Mouse (Mus musculus) embryonic facial prominence, embryonic 15.5 days (tissue): Measurements from ENCODE around the gene Zdhhc7. TPM values are rescaled to one million over a fixed set of nuclear protein-coding genes. Genes with fewer than 3 reads are reported as not detected.

Source experiments
- ATAC-seq: fragments of 200-750 bp; cut with Nextera tagmentation; 2 replicates; pipeline ENCODE4 v1.8.0; 2017; ENCODE audit warnings: low read depth, moderate TSS enrichment; ENCODE audit not compliant: insufficient number of reproducible peaks, low FRiP score, low TSS enrichment
- H3K27ac ChIP-seq: fragments of 300-500 bp; sonication (generic); replicated peaks from 2 replicates; pipeline ENCODE4 v1.5.1; 2015; ENCODE audit warnings: mild to moderate bottlenecking, inconsistent platforms
- H3K27me3 ChIP-seq: fragments of 300-500 bp; sonication (generic); 2 replicates; pipeline ENCODE4 v1.6.1; 2015; ENCODE audit warnings: inconsistent platforms
- H3K36me3 ChIP-seq: fragments of 300-500 bp; sonication (generic); 2 replicates; pipeline ENCODE4 v1.6.1; 2015; ENCODE audit warnings: mild to moderate bottlenecking, inconsistent platforms
- H3K4me1 ChIP-seq: fragments of 300-500 bp; sonication (generic); 2 replicates; pipeline ENCODE4 v1.6.1; 2015; ENCODE audit warnings: inconsistent platforms
- H3K4me2 ChIP-seq: fragments of 300-500 bp; sonication (generic); replicated peaks from 2 replicates; pipeline ENCODE4 v1.6.1; 2015; ENCODE audit warnings: mild to moderate bottlenecking, inconsistent platforms
- H3K4me3 ChIP-seq: fragments of 300-500 bp; sonication (generic); replicated peaks from 2 replicates; pipeline ENCODE4 v1.5.1; 2015; ENCODE audit warnings: mild to moderate bottlenecking, inconsistent platforms
- H3K9ac ChIP-seq: fragments of 300-500 bp; sonication (generic); 2 replicates; pipeline ENCODE4 v1.6.1; 2015; ENCODE audit warnings: inconsistent platforms
- H3K9me3 ChIP-seq: fragments of 300-500 bp; sonication (generic); replicated peaks from 2 replicates; pipeline ENCODE4 v1.6.1; 2016; ENCODE audit warnings: inconsistent platforms
- WGBS: fragments of 180-500 bp; shearing (Covaris S2); methylation state at CpG from one replicate; pipeline ENCODE4 v1.1.7; 2015; 5-methylcytosine and 5-hydroxymethylcytosine counted together
- polyA plus RNA-seq: library from polyadenylated mRNA; unstranded; fragments of >200 nt; fragmentation: Nextera tagmentation; extraction: Ambion mirVana; gene quantifications from 2 replicates; pipeline ENCODE4 v1.2.1, GENCODE M21; 2015

The Zdhhc7 gene
- polyA plus RNA-seq, 1 experiment from 2014 or later, result 31.3 TPM

GRCm38 (mm10) chr8:120093103-120093502 is 8.2 kb downstream of the Zdhhc7 start:
- Histone ChIP-seq H3K9me3 (no peaks in the 10 kb centered on the region), H3K4me3 (no peak overlapping the region), H3K4me2 (no peak overlapping the region), H3K9ac (no peak overlapping the region), H3K27ac (no peak overlapping the region), H3K4me1 (peaks cover 4% of the 10 kb centered on the region; the same call in 1 of the 2 replicates), H3K27me3 (no peaks in the 10 kb centered on the region), H3K36me3 (peaks cover 42% of the 10 kb centered on the region)
- 92% methylated on average over 3 of the region's 3 CpGs for WGBS
- no peak for ATAC-seq

- Histone ChIP-seq H3K9me3 (no peaks in the 10 kb centered on the region), H3K36me3 (peaks cover 62% of the 10 kb centered on the region), H3K4me2 (no peak overlapping the region), H3K27ac (no peak overlapping the region), H3K9ac (no peak overlapping the region), H3K27me3 (no peaks in the 10 kb centered on the region), H3K4me1 (no peaks in the 10 kb centered on the region), H3K4me3 (no peak overlapping the region)
- 92% methylated on average over 3 of the region's 3 CpGs for WGBS
- no peak for ATAC-seq
Measured at GRCm38 (mm10) chr8:120091032-120091431, 10.2 kb downstream of the Zdhhc7 start.

GRCm38 (mm10) chr8:120089511-120089910 is 11.8 kb downstream of the Zdhhc7 start:
- Histone ChIP-seq H3K9ac (no peak overlapping the region), H3K4me3 (no peak overlapping the region), H3K9me3 (no peaks in the 10 kb centered on the region), H3K4me1 (no peaks in the 10 kb centered on the region), H3K4me2 (no peak overlapping the region), H3K27ac (no peak overlapping the region), H3K36me3 (peaks cover 78% of the 10 kb centered on the region), H3K27me3 (no peaks in the 10 kb centered on the region)
- no peak for ATAC-seq
- WGBS, result 77% methylated on average over 7 of the region's 7 CpGs

- peaks cover 79% of the 10 kb centered on the region for H3K36me3 ChIP-seq
- H3K4me2 ChIP-seq, result no peak overlapping the region
- H3K4me1 ChIP-seq, result no peaks in the 10 kb centered on the region
- H3K9me3 ChIP-seq, result no peaks in the 10 kb centered on the region
- WGBS, result 86% methylated on average over 8 of the region's 8 CpGs
- no peak overlapping the region for H3K9ac ChIP-seq
- H3K4me3 ChIP-seq, result no peak overlapping the region
- H3K27me3 ChIP-seq, result no peaks in the 10 kb centered on the region
- ATAC-seq, result no peak
- H3K27ac ChIP-seq, result no peak overlapping the region
Measured at GRCm38 (mm10) chr8:120084783-120085182, 16.5 kb downstream of the Zdhhc7 start.

- Histone ChIP-seq H3K4me2 (no peak overlapping the region), H3K9ac (no peak overlapping the region), H3K4me1 (no peaks in the 10 kb centered on the region), H3K9me3 (no peaks in the 10 kb centered on the region), H3K36me3 (peaks cover 70% of the 10 kb centered on the region), H3K27me3 (no peaks in the 10 kb centered on the region), H3K4me3 (no peak overlapping the region), H3K27ac (no peak overlapping the region)
- ATAC-seq, result no peak
- WGBS, result 90% methylated on average over 8 of the region's 8 CpGs
Measured at GRCm38 (mm10) chr8:120083261-120083660, 18.0 kb downstream of the Zdhhc7 start.

- H3K9ac ChIP-seq, result no peak overlapping the region
- ATAC-seq, result no peak
- peaks cover 33% of the 10 kb centered on the region for H3K36me3 ChIP-seq
- H3K4me1 ChIP-seq, result 0 out of 2 replicates have a peak, but pooled peaks cover 5% of the 10 kb centered on the region
- 49% methylated on average over 5 of the region's 5 CpGs for WGBS
- no peaks in the 10 kb centered on the region for H3K9me3 ChIP-seq
- H3K27ac ChIP-seq, result no peak overlapping the region
- no peaks in the 10 kb centered on the region for H3K27me3 ChIP-seq
- no peak overlapping the region for H3K4me3 ChIP-seq
- H3K4me2 ChIP-seq, result no peak overlapping the region
Measured at GRCm38 (mm10) chr8:120079361-120079760, 21.9 kb downstream of the Zdhhc7 start.

- H3K36me3 ChIP-seq, result peaks cover 26% of the 10 kb centered on the region
- H3K9me3 ChIP-seq, result no peaks in the 10 kb centered on the region
- H3K27ac ChIP-seq, result no peak overlapping the region
- H3K4me2 ChIP-seq, result no peak overlapping the region
- no peak for ATAC-seq
- no peak overlapping the region for H3K4me3 ChIP-seq
- H3K4me1 ChIP-seq, result peaks cover 9% of the 10 kb centered on the region; the same call in 1 of the 2 replicates
- no peaks in the 10 kb centered on the region for H3K27me3 ChIP-seq
- H3K9ac ChIP-seq, result no peak overlapping the region
- 11% methylated on average over 10 of the region's 10 CpGs for WGBS
Measured at GRCm38 (mm10) chr8:120078080-120078479, 23.2 kb downstream of the Zdhhc7 start.

GRCm38 (mm10) chr8:120075347-120075746 is 25.9 kb downstream of the Zdhhc7 start:
- no peak overlapping the region for H3K9ac ChIP-seq
- no peak for ATAC-seq
- no peak overlapping the region for H3K4me3 ChIP-seq
- H3K4me2 ChIP-seq, result no peak overlapping the region
- H3K27me3 ChIP-seq, result no peaks in the 10 kb centered on the region
- H3K4me1 ChIP-seq, result peaks cover 26% of the 10 kb centered on the region; the same call in 1 of the 2 replicates
- H3K27ac ChIP-seq, result no peak overlapping the region
- no peaks in the 10 kb centered on the region for H3K9me3 ChIP-seq
- H3K36me3 ChIP-seq, result no peaks in the 10 kb centered on the region
- 34% methylated on average over 6 of the region's 6 CpGs for WGBS

- WGBS, result 73% methylated on average over 6 of the region's 6 CpGs
- no peaks in the 10 kb centered on the region for H3K36me3 ChIP-seq
- peaks cover 26% of the 10 kb centered on the region; the same call in 1 of the 2 replicates for H3K4me1 ChIP-seq
- no peak overlapping the region for H3K27ac ChIP-seq
- H3K27me3 ChIP-seq, result no peaks in the 10 kb centered on the region
- no peaks in the 10 kb centered on the region for H3K9me3 ChIP-seq
- H3K9ac ChIP-seq, result no peak overlapping the region
- H3K4me3 ChIP-seq, result no peak overlapping the region
- no peak for ATAC-seq
- H3K4me2 ChIP-seq, result no peak overlapping the region
Measured at GRCm38 (mm10) chr8:120074516-120074915, 26.8 kb downstream of the Zdhhc7 start.

GRCm38 (mm10) chr8:120072827-120073226 is 28.5 kb downstream of the Zdhhc7 start:
- H3K4me1 ChIP-seq, result peaks cover 31% of the 10 kb centered on the region; the same call in 1 of the 2 replicates
- H3K27ac ChIP-seq, result no peak overlapping the region
- no peak overlapping the region for H3K4me2 ChIP-seq
- ATAC-seq, result no peak
- H3K9ac ChIP-seq, result no peak overlapping the region
- H3K27me3 ChIP-seq, result no peaks in the 10 kb centered on the region
- 67% methylated on average over 8 of the region's 8 CpGs for WGBS
- H3K9me3 ChIP-seq, result no peaks in the 10 kb centered on the region
- H3K36me3 ChIP-seq, result no peaks in the 10 kb centered on the region
- no peak overlapping the region for H3K4me3 ChIP-seq

- no peak overlapping the region for H3K4me3 ChIP-seq
- H3K36me3 ChIP-seq, result no peaks in the 10 kb centered on the region
- H3K9me3 ChIP-seq, result no peaks in the 10 kb centered on the region
- H3K27me3 ChIP-seq, result no peaks in the 10 kb centered on the region
- peaks cover 31% of the 10 kb centered on the region; the same call in 1 of the 2 replicates for H3K4me1 ChIP-seq
- no peak overlapping the region for H3K9ac ChIP-seq
- no peak for ATAC-seq
- WGBS, result 50% methylated on average over 9 of the region's 9 CpGs
- no peak overlapping the region for H3K4me2 ChIP-seq
- H3K27ac ChIP-seq, result no peak overlapping the region
Measured at GRCm38 (mm10) chr8:120072259-120072658, 29.0 kb downstream of the Zdhhc7 start.

- peaks cover 31% of the 10 kb centered on the region; the same call in 1 of the 2 replicates for H3K4me1 ChIP-seq
- H3K9me3 ChIP-seq, result no peaks in the 10 kb centered on the region
- ATAC-seq, result no peak
- WGBS, result 25% methylated on average over 4 of the region's 4 CpGs
- H3K27ac ChIP-seq, result no peak overlapping the region
- H3K4me3 ChIP-seq, result no peak overlapping the region
- H3K36me3 ChIP-seq, result no peaks in the 10 kb centered on the region
- H3K4me2 ChIP-seq, result no peak overlapping the region
- no peak overlapping the region for H3K9ac ChIP-seq
- H3K27me3 ChIP-seq, result no peaks in the 10 kb centered on the region
Measured at GRCm38 (mm10) chr8:120071684-120072083, 29.6 kb downstream of the Zdhhc7 start.
